Mouse (Mus musculus): ENCODE measurements around the gene Tbc1d8.
A peak's percentile ranks its signal among the peaks of the same experiment; 100 is the strongest.

DNA sequence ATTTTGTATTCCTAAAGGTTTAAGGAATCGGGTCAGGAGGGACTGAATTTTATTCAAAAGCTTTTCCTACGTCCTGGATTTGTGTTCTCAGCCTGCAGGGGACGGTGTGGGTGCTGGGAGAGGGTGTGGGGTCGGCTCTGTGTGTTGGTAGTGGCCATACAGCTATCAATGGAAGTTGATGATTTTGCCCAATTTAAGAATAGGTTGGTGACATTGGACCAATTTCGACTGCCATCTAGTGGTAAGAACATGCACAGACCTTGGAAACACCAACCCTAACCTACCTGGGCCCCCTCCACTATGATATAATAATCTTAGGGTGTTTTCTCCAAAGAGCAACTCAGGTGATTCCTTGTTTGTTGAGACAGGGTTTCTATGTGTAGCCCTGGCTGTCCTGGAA, 44.0 kb upstream of the Tbc1d8 start:
- peak; percentile 30; the same call in 1 of the 2 replicates for TF ChIP-seq CTCF (IDR thresholded peaks at IDR 0.05; ENCODE audit: borderline replicate concordance, insufficient read depth, low read length)
- TF ChIP-seq POLR2A (IDR thresholded peaks at IDR 0.05; ENCODE audit: low read depth, low read length) = no peak

Data from embryonic fibroblast, embryonic 13.5 days (primary cell).